Mouse (Mus musculus): ENCODE results near the gene 4931440F15Rik.

DNA sequence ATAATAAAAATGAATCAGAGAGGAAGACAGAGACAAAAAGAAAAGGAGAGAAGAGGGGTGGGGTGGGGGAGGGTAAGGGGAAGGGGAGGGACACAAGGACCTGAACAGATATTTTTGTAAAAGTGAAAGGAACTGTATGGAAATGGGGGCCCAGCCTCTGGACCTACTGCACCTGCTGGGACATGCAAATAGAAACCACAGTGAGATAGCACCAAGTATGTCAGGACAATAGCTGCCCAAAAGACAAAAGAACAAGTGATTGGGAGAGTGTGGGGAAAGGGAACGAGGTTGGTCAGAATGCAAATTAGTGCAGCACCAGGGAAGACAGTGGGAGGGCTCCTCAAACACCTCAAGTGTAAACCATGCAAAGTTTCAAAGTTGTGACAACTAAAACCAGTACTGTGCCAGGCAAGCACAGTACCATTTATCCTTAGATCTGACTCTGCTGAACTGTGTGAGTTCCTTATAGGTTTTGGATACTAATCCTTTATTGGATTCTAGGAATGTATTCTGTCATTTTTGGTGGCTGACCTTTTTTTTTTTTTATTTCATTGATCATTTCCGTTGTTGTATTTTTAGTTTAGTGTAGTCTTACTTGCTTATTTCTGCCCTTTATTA lies 46.0 kb downstream of the 4931440F15Rik start:
- TF ChIP-seq POLR2A (IDR thresholded peaks at IDR 0.05; ENCODE audit: extremely low read depth, insufficient read depth, low read length) (no peak), CTCF (IDR thresholded peaks at IDR 0.05; ENCODE audit: extremely low read depth, insufficient read depth, low read length) (no peak)
